Mouse (Mus musculus) G1E (cell line): ENCODE data around the gene Otop2. TPM values are rescaled to one million over a fixed set of nuclear protein-coding genes. Genes with fewer than 3 reads are reported as not detected.

ENCODE experiments used
- ATAC-seq: 2 replicates; pipeline ENCODE4 v1.8.0; 2016; ENCODE audit warnings: mild to moderate bottlenecking; ENCODE audit not compliant: insufficient number of reproducible peaks, poor library complexity, low FRiP score, severe bottlenecking; ENCODE audit errors: extremely low read depth
- DNase-seq: peaks from one replicate; pipeline ENCODE4 v3.0.0; 2012; ENCODE audit warnings: low spot score
- H3K27me3 ChIP-seq: 2 replicates; pipeline ENCODE4 v1.6.1; 2012; ENCODE audit warnings: mild to moderate bottlenecking, low read length, inconsistent platforms; ENCODE audit not compliant: insufficient read depth
- H3K36me3 ChIP-seq: replicated peaks from 2 replicates; pipeline ENCODE3; 2012; ENCODE audit warnings: mild to moderate bottlenecking, inconsistent platforms
- H3K4me1 ChIP-seq: 2 replicates; pipeline ENCODE4 v1.6.1; 2012; ENCODE audit warnings: low read depth, low read length, inconsistent platforms, mixed read lengths; ENCODE audit not compliant: insufficient read depth
- H3K4me3 ChIP-seq: 2 replicates; pipeline ENCODE4 v1.5.1; 2012; ENCODE audit warnings: low read depth, mild to moderate bottlenecking, inconsistent platforms, low read length, moderate library complexity, mixed read lengths
- H3K9me3 ChIP-seq: replicated peaks from 2 replicates; pipeline ENCODE4 v1.6.1; 2012; ENCODE audit warnings: inconsistent platforms
- CTCF ChIP-seq: IDR thresholded peaks from 2 replicates; pipeline ENCODE4 v1.5.1; 2012; ENCODE audit warnings: low read depth, low read length, inconsistent platforms, mixed read lengths
- GATA1 ChIP-seq: IDR thresholded peaks from 2 replicates; pipeline ENCODE4 v1.6.1; 2012; ENCODE audit warnings: borderline replicate concordance, low read length, inconsistent platforms, mixed read lengths
- GATA2 ChIP-seq: IDR thresholded peaks from 2 replicates; pipeline ENCODE4 v1.6.1; 2012; ENCODE audit warnings: low read depth, low read length, inconsistent platforms, borderline replicate concordance
- POLR2AphosphoS5 ChIP-seq: IDR thresholded peaks from 2 replicates; pipeline ENCODE4 v1.6.1; 2012; ENCODE audit warnings: low read depth, low read length, inconsistent platforms; ENCODE audit not compliant: insufficient replicate concordance
- TAL1 ChIP-seq: conservative IDR thresholded peaks from 2 replicates; pipeline ENCODE4 v1.6.1; 2012; ENCODE audit warnings: low read depth, low read length, inconsistent platforms, mixed read lengths
- polyA plus RNA-seq: library from polyadenylated mRNA; stranded (reverse); fragments of >175 nt; gene quantifications from 2 replicates; pipeline ENCODE4 v1.2.3, GENCODE M21; 2012
- total RNA-seq, 2 experiments: library from RNA; stranded (forward) in 1 of 2; stranded (reverse) in 1 of 2; fragments of 200-1000 nt in 1 of 2; fragments of >200 nt in 1 of 2; fragmentation: Nextera tagmentation in 1 of 2; gene quantifications; 2 replicates each; pipeline ENCODE4 v1.2.3; 2014 to 2017

Otop2 gene
- total and polyA plus RNA-seq, 3 experiments: not detected

DNA sequence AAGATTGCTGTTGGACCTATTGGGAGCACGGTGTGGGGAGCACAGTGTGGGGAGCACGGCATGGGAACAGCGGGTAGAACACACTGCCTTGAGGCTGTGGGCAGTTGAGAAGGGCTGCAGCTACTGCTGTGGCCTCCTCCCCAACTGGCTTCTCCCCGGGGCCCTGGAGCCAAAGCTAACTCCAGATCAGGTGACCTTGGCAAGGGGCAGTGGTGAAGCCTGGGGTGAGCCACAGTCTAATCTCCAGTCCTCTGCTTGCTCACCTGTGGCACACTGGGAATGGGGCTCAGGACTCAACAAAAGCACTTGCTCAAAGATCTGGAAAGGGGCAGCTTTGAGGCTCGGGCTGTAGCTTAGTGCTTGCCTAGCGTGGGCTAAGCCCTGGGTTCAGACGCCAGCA is 10.2 kb downstream of the Otop2 start:
- no peak overlapping the region for H3K4me3 ChIP-seq
- H3K4me1 ChIP-seq: 0 out of 2 replicates have a peak, but pooled peaks cover 4% of the 10 kb centered on the region

GRCm38 (mm10) chr11:115318245-115319027 is 11.5 kb downstream of the Otop2 start:
- H3K27me3 ChIP-seq: peaks cover 49% of the 10 kb centered on the region
- no peaks in the 10 kb centered on the region for H3K36me3 ChIP-seq
- ATAC-seq: no peak

More for the DNA sequence above, 10.2 kb downstream of the Otop2 start:
- no peak for ATAC-seq
- Histone ChIP-seq H3K9me3 (no peaks in the 10 kb centered on the region), H3K27me3 (peaks cover 47% of the 10 kb centered on the region), H3K36me3 (no peaks in the 10 kb centered on the region)
- DNase-seq: no peak
- no peak for TF ChIP-seq GATA1
- no peak for TF ChIP-seq GATA2
- no peak for TF ChIP-seq POLR2AphosphoS5
- TF ChIP-seq TAL1: no peak
- no peak for TF ChIP-seq CTCF

GRCm38 (mm10) chr11:115319704-115320383 is 12.9 kb downstream of the Otop2 start:
- Histone ChIP-seq H3K4me1 (peaks cover 4% of the 10 kb centered on the region; the same call in 1 of the 2 replicates), H3K36me3 (no peaks in the 10 kb centered on the region), H3K4me3 (no peak overlapping the region), H3K9me3 (no peaks in the 10 kb centered on the region), H3K27me3 (peaks cover 50% of the 10 kb centered on the region)
- DNase-seq: no peak
- TF ChIP-seq CTCF (no peak), GATA2 (no peak), POLR2AphosphoS5 (no peak), TAL1 (no peak), GATA1 (no peak)
- ATAC-seq: no peak

More at GRCm38 (mm10) chr11:115318245-115319027, 11.5 kb downstream of the Otop2 start:
- peaks cover 4% of the 10 kb centered on the region; the same call in 1 of the 2 replicates for H3K4me1 ChIP-seq
- DNase-seq: no peak
- 0 out of 2 replicates have a peak overlapping the region, but pooled peaks have one; percentile 8 for H3K4me3 ChIP-seq
- TF ChIP-seq POLR2AphosphoS5: no peak
- no peak for TF ChIP-seq TAL1
- no peak for TF ChIP-seq CTCF
- TF ChIP-seq GATA1: no peak
- no peak for TF ChIP-seq GATA2
- H3K9me3 ChIP-seq: no peaks in the 10 kb centered on the region

DNA sequence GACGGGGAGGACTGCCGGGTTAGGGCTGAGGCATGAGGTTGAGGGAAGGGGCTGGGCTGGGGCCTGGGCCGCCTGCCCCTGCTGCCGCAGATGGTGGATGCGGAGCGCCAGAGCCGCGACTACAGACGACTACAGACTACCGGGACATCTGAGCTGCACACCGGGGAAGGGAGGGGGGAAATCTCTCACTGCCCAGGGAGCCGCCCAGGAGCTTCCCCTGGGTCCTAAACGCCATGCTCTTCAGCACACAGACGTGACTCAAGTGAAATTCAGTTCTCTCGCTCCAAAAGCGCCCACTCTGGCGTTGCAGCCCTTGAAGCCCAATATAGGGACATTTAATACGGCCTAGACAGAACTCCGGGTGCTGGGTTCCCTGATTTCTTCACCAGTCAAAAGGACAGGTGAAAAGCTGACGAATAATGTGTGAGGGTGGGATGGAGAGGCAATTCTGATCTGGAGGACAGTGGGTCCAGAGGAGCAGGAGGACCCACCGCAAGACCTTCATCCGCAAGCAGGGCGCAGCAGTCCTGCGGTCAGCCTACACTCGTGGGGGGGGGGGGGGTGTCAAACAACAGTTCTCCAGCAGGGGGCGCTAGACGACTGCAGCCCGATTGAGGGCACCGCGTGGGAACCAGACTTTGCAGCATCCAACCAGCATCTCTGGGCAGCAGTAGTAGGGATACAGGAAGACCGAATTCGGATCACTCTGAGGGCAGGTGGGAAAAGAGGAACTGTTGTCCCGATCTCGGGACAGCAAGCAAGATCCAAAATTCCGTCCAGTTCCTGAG is 15.1 kb downstream of the Otop2 start, which contains the start of gene Ush1g:
Gene Ush1g, minus strand, starts transcription at position 136 of the 788 bp plus-strand sequence.
- H3K4me3 ChIP-seq: no peak within 1 kb of the TSS

DNA sequence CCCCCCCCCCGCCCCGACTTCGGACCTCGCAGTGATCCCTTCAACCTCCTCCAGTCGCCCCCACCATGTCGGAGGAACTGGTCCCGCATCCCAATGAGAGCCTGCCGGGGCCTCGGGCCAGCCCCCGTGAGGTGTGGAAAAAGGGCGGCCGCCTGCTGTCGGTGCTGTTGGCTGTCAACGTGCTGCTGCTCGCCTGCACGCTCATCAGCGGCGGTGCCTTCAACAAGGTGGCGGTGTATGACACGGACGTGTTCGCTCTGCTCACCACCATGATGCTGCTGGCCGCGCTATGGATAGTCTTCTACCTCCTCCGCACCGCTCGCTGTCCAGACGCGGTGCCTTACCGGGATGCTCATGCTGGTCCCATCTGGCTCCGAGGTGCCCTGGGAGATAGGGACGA is 16.4 kb downstream of the Otop2 start:
- DNase-seq: no peak
- Histone ChIP-seq H3K4me1 (peaks cover 4% of the 10 kb centered on the region; the same call in 1 of the 2 replicates), H3K9me3 (no peaks in the 10 kb centered on the region), H3K27me3 (peaks cover 25% of the 10 kb centered on the region; the same call in 1 of the 2 replicates), H3K36me3 (no peaks in the 10 kb centered on the region), H3K4me3 (0 out of 2 replicates have a peak overlapping the region, but pooled peaks have one; percentile 33)
- TF ChIP-seq POLR2AphosphoS5 (no peak), TAL1 (no peak), GATA2 (no peak), CTCF (no peak), GATA1 (no peak)
- ATAC-seq: no peak

More for the DNA sequence above, 15.1 kb downstream of the Otop2 start, which contains the start of gene Ush1g:
- TF ChIP-seq GATA2 (no peak), GATA1 (no peak), CTCF (peak; percentile 53), POLR2AphosphoS5 (no peak), TAL1 (no peak)
- DNase-seq (peak; percentile 44), ATAC-seq (no peak)
- Histone ChIP-seq H3K4me1 (peaks cover 4% of the 10 kb centered on the region; the same call in 1 of the 2 replicates), H3K36me3 (no peaks in the 10 kb centered on the region), H3K27me3 (peaks cover 33% of the 10 kb centered on the region; the same call in 1 of the 2 replicates), H3K9me3 (no peaks in the 10 kb centered on the region)

DNA sequence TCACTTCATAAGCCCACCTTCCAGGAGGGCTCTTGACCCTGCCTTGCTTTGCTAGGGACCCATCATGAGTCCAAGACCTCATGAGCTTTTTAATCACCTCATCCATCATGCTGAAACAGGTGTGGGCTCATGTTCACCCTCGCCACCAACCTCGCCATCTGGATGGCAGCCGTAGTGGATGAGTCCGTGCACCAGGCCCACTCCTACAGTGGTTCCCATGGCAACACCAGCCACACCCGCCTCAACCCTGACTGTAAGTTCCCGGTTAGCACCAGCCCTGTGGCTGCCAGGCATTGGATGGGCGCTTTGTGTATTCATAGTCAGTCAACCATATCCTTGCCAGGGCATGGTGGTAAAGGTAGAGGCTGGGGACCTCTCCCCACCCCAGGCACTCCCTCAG is 19.8 kb downstream of the Otop2 start:
- no peaks in the 10 kb centered on the region for H3K36me3 ChIP-seq
- ATAC-seq (no peak), DNase-seq (no peak)
- no peaks in the 10 kb centered on the region for H3K9me3 ChIP-seq
- no peaks in the 10 kb centered on the region; the same call in 1 of the 2 replicates for H3K4me1 ChIP-seq
- no peak overlapping the region for H3K4me3 ChIP-seq
- peaks cover 9% of the 10 kb centered on the region; the same call in 1 of the 2 replicates for H3K27me3 ChIP-seq
- no peak for TF ChIP-seq POLR2AphosphoS5
- no peak for TF ChIP-seq GATA1
- TF ChIP-seq TAL1: no peak
- TF ChIP-seq CTCF: no peak
- TF ChIP-seq GATA2: no peak
